Mouse (Mus musculus): ENCODE measurements around the gene Cebpa. TPM values are rescaled to one million over a fixed set of nuclear protein-coding genes. Genes with fewer than 3 reads are reported as not detected.

The Cebpa gene
- polyA plus RNA-seq, 1 experiment from 2014 or later, result 0.32 TPM

DNA sequence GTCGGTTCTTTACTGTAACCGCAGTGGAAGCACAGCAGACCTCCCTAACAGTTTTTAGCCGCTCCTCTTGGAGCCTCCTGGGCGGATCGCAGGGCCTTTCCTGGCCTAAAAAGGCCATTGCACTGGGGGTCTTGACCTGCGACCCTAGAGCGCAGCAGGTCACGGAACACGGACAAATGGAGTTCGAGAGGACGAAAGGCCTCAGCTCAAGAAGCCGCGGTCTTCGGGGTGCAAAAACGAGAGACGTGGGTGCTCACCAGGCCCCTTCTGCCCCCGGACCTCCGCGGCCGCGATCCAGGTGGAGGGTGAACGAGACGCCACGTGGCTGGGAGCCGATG, 1.4 kb upstream of the Cebpa start:
- H3K36me3 ChIP-seq (ENCODE audit: control insufficient read depth, insufficient read depth), result no peaks in the 10 kb centered on the region
- peaks cover 21% of the 10 kb centered on the region for H3K4me1 ChIP-seq (replicated peaks; ENCODE audit: control insufficient read depth, insufficient read depth, low read length)
- H3K27me3 ChIP-seq (replicated peaks; ENCODE audit: control insufficient read depth, insufficient read depth, low read length), result peaks cover 50% of the 10 kb centered on the region
- peak overlapping the region; percentile 61 for H3K4me3 ChIP-seq (replicated peaks; ENCODE audit: low read length)
- peak overlapping the region; percentile 99 for H3K4me2 ChIP-seq (ENCODE audit: low read length)
- peak overlapping the region; percentile 61 for H3K9ac ChIP-seq (replicated peaks; ENCODE audit: low read depth, low read length)
- H3K9me3 ChIP-seq (ENCODE audit: control insufficient read depth, low read length), result no peaks in the 10 kb centered on the region
- 1% methylated on average over 25 of the region's 25 CpGs for WGBS
- H3K27ac ChIP-seq (ENCODE audit: low read length), result no peak overlapping the region
- ATAC-seq, result no peak

DNA sequence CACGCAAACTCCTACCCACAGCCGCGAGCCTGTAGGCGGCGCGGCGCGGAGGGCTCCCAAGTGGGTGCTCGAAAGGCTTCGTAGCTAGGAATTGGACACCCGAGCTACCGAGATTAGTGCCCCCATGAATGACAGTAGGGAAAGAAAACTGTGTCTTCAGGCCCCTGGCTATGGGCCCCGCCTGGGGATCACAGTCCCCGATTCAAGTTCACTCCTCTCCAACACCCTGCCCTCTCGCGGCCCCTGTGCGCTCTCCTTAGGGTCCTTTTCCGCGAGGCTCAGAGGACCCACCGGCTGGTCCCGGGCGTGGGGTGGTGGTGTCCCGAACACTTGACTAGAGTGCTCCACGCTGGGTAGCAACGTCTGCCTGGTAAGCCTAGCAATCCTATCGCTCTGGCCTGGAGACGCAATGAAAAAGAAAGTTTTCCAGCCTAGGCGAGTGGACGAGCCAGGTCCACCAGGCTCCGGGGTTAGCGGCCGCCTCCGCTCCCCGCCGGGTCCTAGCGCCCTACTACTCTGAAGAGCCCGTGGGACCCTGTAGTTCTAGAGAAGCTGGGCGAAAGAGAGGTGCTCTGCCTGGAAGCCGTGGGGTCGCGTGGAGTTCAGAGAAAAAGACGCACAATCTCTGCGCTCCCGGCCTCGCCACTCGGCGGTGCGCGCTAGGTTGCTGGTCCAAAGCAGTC, 853 bp upstream of the Cebpa start:
- no peaks in the 10 kb centered on the region for H3K36me3 ChIP-seq (ENCODE audit: control insufficient read depth, insufficient read depth)
- peaks cover 50% of the 10 kb centered on the region for H3K27me3 ChIP-seq (replicated peaks; ENCODE audit: control insufficient read depth, insufficient read depth, low read length)
- WGBS, result 0% methylated on average over 49 of the region's 49 CpGs
- no peak overlapping the region; the same call in 1 of the 2 replicates for H3K27ac ChIP-seq (ENCODE audit: low read length)
- no peaks in the 10 kb centered on the region for H3K9me3 ChIP-seq (ENCODE audit: control insufficient read depth, low read length)
- H3K4me3 ChIP-seq (replicated peaks; ENCODE audit: low read length), result peak overlapping the region; percentile 61
- H3K4me1 ChIP-seq (replicated peaks; ENCODE audit: control insufficient read depth, insufficient read depth, low read length), result peaks cover 21% of the 10 kb centered on the region
- peak overlapping the region; percentile 99 for H3K4me2 ChIP-seq (ENCODE audit: low read length)
- H3K9ac ChIP-seq (replicated peaks; ENCODE audit: low read depth, low read length), result peak overlapping the region; percentile 61
- ATAC-seq, result peak; percentile 65

DNA sequence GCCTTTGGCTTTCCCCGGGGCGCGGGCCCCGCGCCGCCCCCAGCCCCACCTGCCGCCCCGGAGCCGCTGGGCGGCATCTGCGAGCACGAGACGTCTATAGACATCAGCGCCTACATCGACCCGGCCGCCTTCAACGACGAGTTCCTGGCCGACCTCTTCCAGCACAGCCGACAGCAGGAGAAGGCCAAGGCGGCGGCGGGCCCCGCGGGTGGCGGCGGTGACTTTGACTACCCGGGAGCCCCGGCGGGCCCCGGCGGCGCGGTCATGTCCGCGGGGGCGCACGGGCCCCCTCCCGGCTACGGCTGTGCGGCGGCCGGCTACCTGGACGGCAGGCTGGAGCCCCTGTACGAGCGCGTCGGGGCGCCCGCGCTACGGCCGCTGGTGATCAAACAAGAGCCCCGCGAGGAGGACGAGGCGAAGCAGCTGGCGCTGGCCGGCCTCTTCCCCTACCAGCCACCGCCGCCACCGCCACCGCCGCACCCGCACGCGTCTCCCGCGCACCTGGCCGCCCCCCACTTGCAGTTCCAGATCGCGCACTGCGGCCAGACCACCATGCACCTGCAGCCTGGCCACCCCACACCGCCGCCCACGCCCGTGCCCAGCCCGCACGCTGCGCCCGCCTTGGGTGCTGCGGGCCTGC, 533 bp downstream of the Cebpa start:
- H3K9me3 ChIP-seq (ENCODE audit: control insufficient read depth, low read length), result no peaks in the 10 kb centered on the region
- H3K27me3 ChIP-seq (replicated peaks; ENCODE audit: control insufficient read depth, insufficient read depth, low read length), result peaks cover 52% of the 10 kb centered on the region
- no peaks in the 10 kb centered on the region for H3K36me3 ChIP-seq (ENCODE audit: control insufficient read depth, insufficient read depth)
- peaks cover 21% of the 10 kb centered on the region for H3K4me1 ChIP-seq (replicated peaks; ENCODE audit: control insufficient read depth, insufficient read depth, low read length)
- no peak overlapping the region for H3K27ac ChIP-seq (ENCODE audit: low read length)
- peak overlapping the region; percentile 61 for H3K9ac ChIP-seq (replicated peaks; ENCODE audit: low read depth, low read length)
- H3K4me2 ChIP-seq (ENCODE audit: low read length), result peak overlapping the region; percentile 99
- under 1% methylated on average over 79 of the region's 83 CpGs for WGBS
- peak overlapping the region; percentile 61 for H3K4me3 ChIP-seq (replicated peaks; ENCODE audit: low read length)
- ATAC-seq, result peak; percentile 11; the same call in 1 of the 2 replicates

DNA sequence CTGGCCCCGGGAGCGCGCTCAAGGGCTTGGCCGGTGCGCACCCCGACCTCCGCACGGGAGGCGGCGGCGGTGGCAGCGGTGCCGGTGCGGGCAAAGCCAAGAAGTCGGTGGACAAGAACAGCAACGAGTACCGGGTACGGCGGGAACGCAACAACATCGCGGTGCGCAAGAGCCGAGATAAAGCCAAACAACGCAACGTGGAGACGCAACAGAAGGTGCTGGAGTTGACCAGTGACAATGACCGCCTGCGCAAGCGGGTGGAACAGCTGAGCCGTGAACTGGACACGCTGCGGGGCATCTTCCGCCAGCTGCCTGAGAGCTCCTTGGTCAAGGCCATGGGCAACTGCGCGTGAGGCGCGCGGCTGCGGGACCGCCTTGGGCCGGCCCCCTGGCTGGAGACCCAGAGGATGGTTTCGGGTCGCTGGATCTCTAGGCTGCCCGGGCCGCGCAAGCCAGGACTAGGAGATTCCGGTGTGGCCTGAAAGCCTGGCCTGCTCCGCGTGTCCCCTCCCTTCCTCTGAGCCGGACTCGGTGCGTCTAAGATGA, 1.1 kb downstream of the Cebpa start:
- whole genome bisulfite sequencing, result under 1% methylated on average over 53 of the region's 53 CpGs
- Histone ChIP-seq H3K4me3 (replicated peaks; ENCODE audit: low read length) (peak overlapping the region; percentile 61), H3K27me3 (replicated peaks; ENCODE audit: control insufficient read depth, insufficient read depth, low read length) (peaks cover 52% of the 10 kb centered on the region)

DNA sequence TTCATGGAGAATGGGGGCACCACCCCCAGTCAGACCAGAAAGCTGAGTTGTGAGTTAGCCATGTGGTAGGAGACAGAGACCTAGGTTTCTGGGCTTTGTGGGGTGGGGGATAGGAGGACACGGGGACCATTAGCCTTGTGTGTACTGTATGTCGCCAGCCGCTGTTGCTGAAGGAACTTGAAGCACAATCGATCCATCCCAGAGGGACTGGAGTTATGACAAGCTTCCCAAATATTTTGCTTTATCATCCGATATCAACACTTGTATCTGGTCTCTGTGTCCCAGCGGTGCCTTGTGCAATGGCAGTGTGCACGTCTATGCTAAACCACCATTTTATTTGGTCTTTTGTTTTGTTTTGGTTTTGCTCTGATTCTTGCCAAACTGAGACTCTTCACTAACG, 2.1 kb downstream of the Cebpa start:
- Histone ChIP-seq H3K27me3 (replicated peaks; ENCODE audit: control insufficient read depth, insufficient read depth, low read length) (peaks cover 48% of the 10 kb centered on the region), H3K36me3 (ENCODE audit: control insufficient read depth, insufficient read depth) (no peaks in the 10 kb centered on the region), H3K4me1 (replicated peaks; ENCODE audit: control insufficient read depth, insufficient read depth, low read length) (peaks cover 21% of the 10 kb centered on the region), H3K9me3 (ENCODE audit: control insufficient read depth, low read length) (no peaks in the 10 kb centered on the region), H3K27ac (ENCODE audit: low read length) (no peak overlapping the region), H3K4me2 (ENCODE audit: low read length) (no peak overlapping the region), H3K9ac (replicated peaks; ENCODE audit: low read depth, low read length) (no peak overlapping the region), H3K4me3 (replicated peaks; ENCODE audit: low read length) (no peak overlapping the region)
- no peak for ATAC-seq
- WGBS, result 32% methylated on average over 8 of the region's 8 CpGs

More for the DNA sequence above, 1.1 kb downstream of the Cebpa start:
- H3K9ac ChIP-seq (replicated peaks; ENCODE audit: low read depth, low read length), result peak overlapping the region; percentile 61; the same call in 1 of the 2 replicates
- ATAC-seq, result no peak
- H3K9me3 ChIP-seq (ENCODE audit: control insufficient read depth, low read length), result no peaks in the 10 kb centered on the region
- peak overlapping the region; percentile 99 for H3K4me2 ChIP-seq (ENCODE audit: low read length)
- no peak overlapping the region for H3K27ac ChIP-seq (ENCODE audit: low read length)
- H3K4me1 ChIP-seq (replicated peaks; ENCODE audit: control insufficient read depth, insufficient read depth, low read length), result peaks cover 21% of the 10 kb centered on the region
- no peaks in the 10 kb centered on the region for H3K36me3 ChIP-seq (ENCODE audit: control insufficient read depth, insufficient read depth)

DNA sequence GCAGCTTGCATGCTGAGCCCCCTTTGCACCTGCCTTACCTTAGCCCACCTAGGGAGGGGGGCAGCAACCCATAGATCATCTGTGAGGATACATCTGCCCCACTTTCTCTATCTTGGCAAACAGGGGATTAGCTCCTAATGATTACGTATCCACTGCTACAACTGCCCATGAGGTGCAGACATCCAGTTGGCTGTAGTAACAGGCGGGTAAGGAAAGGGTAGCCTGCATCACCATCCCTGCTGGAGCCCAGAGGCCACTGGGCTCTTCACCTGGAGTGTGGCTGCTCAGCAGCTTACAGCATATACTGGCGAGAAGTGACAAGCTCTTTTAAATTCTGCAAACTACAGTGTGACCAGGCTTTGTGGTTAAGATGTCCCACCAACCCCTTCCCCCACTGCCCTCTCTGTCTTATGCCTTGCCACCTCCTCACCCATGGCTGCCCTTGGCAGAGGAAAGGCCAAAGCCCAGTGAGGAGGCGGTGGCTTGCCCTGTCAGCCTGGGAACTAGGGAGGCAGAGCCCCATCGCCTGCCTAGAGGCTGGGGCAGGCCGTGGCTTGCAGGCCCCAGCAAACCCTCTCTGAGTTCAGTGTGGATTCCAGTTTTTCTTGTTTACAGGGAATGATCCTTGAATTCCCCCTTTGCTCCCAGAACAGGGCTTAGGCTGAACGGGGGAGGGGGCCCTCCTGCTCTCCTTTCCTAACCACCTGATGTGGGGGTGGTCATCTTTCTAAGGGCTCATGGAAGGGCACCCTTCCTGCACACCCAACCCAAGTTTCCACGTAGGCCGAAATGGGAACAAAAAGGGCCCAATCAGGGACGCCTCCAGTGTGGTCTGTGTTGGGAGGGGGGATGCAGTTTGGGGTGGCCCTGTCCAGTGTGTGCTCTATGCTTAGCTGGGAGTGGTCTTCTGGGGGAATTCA, 3.6 kb downstream of the Cebpa start:
- Histone ChIP-seq H3K4me1 (replicated peaks; ENCODE audit: control insufficient read depth, insufficient read depth, low read length) (peaks cover 19% of the 10 kb centered on the region), H3K27ac (ENCODE audit: low read length) (no peak overlapping the region), H3K27me3 (replicated peaks; ENCODE audit: control insufficient read depth, insufficient read depth, low read length) (peaks cover 37% of the 10 kb centered on the region), H3K4me3 (replicated peaks; ENCODE audit: low read length) (no peak overlapping the region), H3K36me3 (ENCODE audit: control insufficient read depth, insufficient read depth) (no peaks in the 10 kb centered on the region), H3K4me2 (ENCODE audit: low read length) (no peak overlapping the region), H3K9me3 (ENCODE audit: control insufficient read depth, low read length) (no peaks in the 10 kb centered on the region), H3K9ac (replicated peaks; ENCODE audit: low read depth, low read length) (no peak overlapping the region)
- ATAC-seq, result no peak
- WGBS, result 59% methylated on average over 10 of the region's 10 CpGs

DNA sequence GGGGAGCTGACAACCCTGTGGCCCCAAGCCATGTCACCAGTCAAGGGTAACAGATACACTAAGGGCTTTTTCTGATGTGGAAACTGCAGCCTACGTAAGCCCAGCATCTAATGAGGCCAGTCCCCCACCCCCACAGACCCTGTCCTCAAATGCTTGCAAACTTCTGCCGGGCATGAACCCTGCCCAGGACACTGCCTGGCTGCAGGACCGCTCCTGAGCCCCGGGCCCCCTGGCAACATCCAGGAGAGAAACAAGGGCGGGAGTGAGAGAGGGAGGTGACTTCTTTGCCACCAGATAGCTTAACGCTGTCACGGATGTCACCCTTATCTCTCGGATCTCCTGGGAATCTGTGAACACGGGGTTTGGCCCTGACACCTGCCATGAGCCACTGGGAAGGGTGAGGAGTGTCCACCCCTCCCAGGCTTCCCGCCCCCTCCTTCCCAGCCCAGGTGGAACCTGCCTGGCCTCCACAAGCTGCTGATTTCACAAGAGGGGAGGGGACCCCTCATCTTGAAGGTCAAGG, 4.4 kb downstream of the Cebpa start:
- no peaks in the 10 kb centered on the region for H3K9me3 ChIP-seq (ENCODE audit: control insufficient read depth, low read length)
- peaks cover 36% of the 10 kb centered on the region for H3K27me3 ChIP-seq (replicated peaks; ENCODE audit: control insufficient read depth, insufficient read depth, low read length)
- no peak overlapping the region for H3K27ac ChIP-seq (ENCODE audit: low read length)
- H3K4me3 ChIP-seq (replicated peaks; ENCODE audit: low read length), result no peak overlapping the region
- H3K9ac ChIP-seq (replicated peaks; ENCODE audit: low read depth, low read length), result no peak overlapping the region
- no peak overlapping the region for H3K4me2 ChIP-seq (ENCODE audit: low read length)
- 46% methylated on average over 10 of the region's 10 CpGs for WGBS
- peaks cover 13% of the 10 kb centered on the region for H3K4me1 ChIP-seq (replicated peaks; ENCODE audit: control insufficient read depth, insufficient read depth, low read length)
- H3K36me3 ChIP-seq (ENCODE audit: control insufficient read depth, insufficient read depth), result no peaks in the 10 kb centered on the region
- no peak for ATAC-seq

DNA sequence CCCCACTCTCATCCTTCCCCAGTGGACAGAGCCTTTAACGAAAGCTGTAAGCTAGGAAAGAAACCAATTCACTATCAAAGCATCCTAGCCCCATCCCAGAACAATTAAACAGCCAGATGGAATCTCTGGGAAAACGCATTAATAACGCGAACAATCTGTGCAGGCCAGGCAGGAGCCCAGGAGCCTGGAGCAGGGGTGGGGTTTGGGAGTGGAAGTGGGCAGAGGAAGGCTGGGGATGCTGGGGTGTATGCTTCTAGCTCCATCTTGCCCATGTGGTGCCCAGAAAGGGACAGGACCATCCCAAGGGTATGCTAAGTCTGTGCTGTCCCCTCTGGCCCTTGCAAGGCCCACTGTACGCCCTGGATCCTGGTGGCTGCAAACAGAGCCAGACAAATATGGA, 5.1 kb downstream of the Cebpa start:
- H3K27me3 ChIP-seq (replicated peaks; ENCODE audit: control insufficient read depth, insufficient read depth, low read length), result peaks cover 35% of the 10 kb centered on the region
- ATAC-seq, result peak; percentile 42

DNA sequence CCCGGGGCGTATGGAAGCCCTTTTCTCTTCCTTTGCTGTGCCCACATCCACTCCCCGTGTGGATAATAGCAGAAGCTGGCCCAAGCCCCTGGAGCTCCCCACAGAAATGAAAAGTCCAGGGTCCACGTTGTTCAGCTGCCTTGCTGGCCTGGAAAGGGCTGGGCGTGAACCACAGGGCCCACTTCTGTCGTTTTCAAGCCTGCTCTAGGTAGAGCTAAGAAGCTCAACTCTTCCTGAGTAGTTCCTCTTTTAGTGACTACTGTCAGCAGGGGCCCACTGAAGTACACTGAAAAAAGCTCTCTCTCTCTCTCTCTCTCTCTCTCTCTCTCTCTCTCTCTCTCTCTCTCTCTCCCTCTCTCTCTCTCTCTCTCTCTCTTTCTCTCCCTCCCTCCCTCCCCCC, 5.7 kb downstream of the Cebpa start:
- H3K27ac ChIP-seq (ENCODE audit: low read length), result no peak overlapping the region
- H3K36me3 ChIP-seq (ENCODE audit: control insufficient read depth, insufficient read depth), result no peaks in the 10 kb centered on the region
- H3K4me2 ChIP-seq (ENCODE audit: low read length), result no peak overlapping the region
- H3K9ac ChIP-seq (replicated peaks; ENCODE audit: low read depth, low read length), result no peak overlapping the region
- no peak for ATAC-seq
- H3K4me1 ChIP-seq (replicated peaks; ENCODE audit: control insufficient read depth, insufficient read depth, low read length), result peaks cover 7% of the 10 kb centered on the region
- 51% methylated on average over 6 of the region's 6 CpGs for WGBS
- H3K4me3 ChIP-seq (replicated peaks; ENCODE audit: low read length), result no peak overlapping the region
- peaks cover 29% of the 10 kb centered on the region for H3K27me3 ChIP-seq (replicated peaks; ENCODE audit: control insufficient read depth, insufficient read depth, low read length)
- H3K9me3 ChIP-seq (ENCODE audit: control insufficient read depth, low read length), result no peaks in the 10 kb centered on the region

More for the DNA sequence above, 5.1 kb downstream of the Cebpa start:
- Histone ChIP-seq H3K4me3 (replicated peaks; ENCODE audit: low read length) (no peak overlapping the region), H3K27ac (ENCODE audit: low read length) (no peak overlapping the region), H3K9me3 (ENCODE audit: control insufficient read depth, low read length) (no peaks in the 10 kb centered on the region), H3K4me1 (replicated peaks; ENCODE audit: control insufficient read depth, insufficient read depth, low read length) (peaks cover 12% of the 10 kb centered on the region), H3K36me3 (ENCODE audit: control insufficient read depth, insufficient read depth) (no peaks in the 10 kb centered on the region), H3K9ac (replicated peaks; ENCODE audit: low read depth, low read length) (no peak overlapping the region), H3K4me2 (ENCODE audit: low read length) (no peak overlapping the region)
- WGBS, result 42% methylated on average over 5 of the region's 5 CpGs
